Mouse (Mus musculus) myocyte (in vitro differentiated cells): Measurements from ENCODE around the gene Wnt4.

Experiments
- CEBPB ChIP-seq: IDR thresholded peaks from 2 replicates; pipeline ENCODE4 v1.6.1; 2011; ENCODE audit warnings: mild to moderate bottlenecking, moderate library complexity; ENCODE audit not compliant: poor library complexity, insufficient read depth, severe bottlenecking
- E2F4 ChIP-seq: IDR thresholded peaks from one replicate; pipeline ENCODE4 v1.6.1; 2011; ENCODE audit warnings: mild to moderate bottlenecking, control low read depth, moderate library complexity; ENCODE audit not compliant: insufficient read depth
- MAX ChIP-seq: IDR thresholded peaks from one replicate; pipeline ENCODE4 v1.6.1; 2011; ENCODE audit warnings: low read depth, mild to moderate bottlenecking, control low read depth
- MYOD1 ChIP-seq, 3 experiments: IDR thresholded peaks; one replicate each; pipeline ENCODE4 v1.6.1; 2011; ENCODE audit warnings: control low read depth in 2 of 3, low read depth in 2 of 3, mild to moderate bottlenecking in 2 of 3, moderate library complexity in 1 of 3; ENCODE audit not compliant: insufficient read length in 2 of 3, control insufficient read depth in 1 of 3
- POLR2A ChIP-seq: IDR thresholded peaks from one replicate; pipeline ENCODE4 v1.6.1; 2011; ENCODE audit warnings: low read depth, mild to moderate bottlenecking, control low read depth, moderate library complexity; ENCODE audit not compliant: insufficient read length
- TCF12 ChIP-seq: IDR thresholded peaks from one replicate; pipeline ENCODE4 v1.6.1; 2011; ENCODE audit warnings: mild to moderate bottlenecking, control low read depth; ENCODE audit not compliant: poor library complexity, insufficient read depth, severe bottlenecking
- TCF3 ChIP-seq: IDR thresholded peaks from one replicate; pipeline ENCODE4 v1.6.1; 2011; ENCODE audit warnings: low read depth, control low read depth; ENCODE audit not compliant: insufficient read length

DNA sequence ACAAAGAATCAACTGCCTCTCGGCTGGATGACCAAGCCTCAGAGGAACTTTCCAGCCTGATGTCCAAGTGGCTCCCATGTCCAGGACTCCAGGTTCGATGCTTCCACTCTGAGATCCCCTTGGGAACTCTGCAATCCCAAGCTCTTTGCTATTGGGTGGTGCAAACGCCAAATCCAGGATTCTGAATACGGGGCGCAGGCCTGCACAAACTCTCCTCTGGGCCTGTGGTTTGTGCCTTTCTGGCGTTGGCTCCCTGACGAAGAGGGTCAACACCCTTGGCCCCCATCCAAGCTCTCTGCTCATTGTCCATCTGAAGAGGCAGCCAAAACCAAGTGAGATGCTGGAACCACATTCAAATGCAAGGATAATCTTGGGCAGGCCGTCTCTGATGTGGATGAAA is 21.1 kb downstream of the Wnt4 start:
- TF ChIP-seq POLR2A (no peak), CEBPB (no peak), E2F4 (no peak), TCF12 (no peak), MYOD1 (IDR thresholded peaks at IDR 0.05; ENCODE audit: control insufficient read depth in 1 of 3, insufficient read length in 2 of 3, low read depth in 2 of 3) (no peak), TCF3 (no peak), MAX (no peak)
